Mouse (Mus musculus): ENCODE results near the gene Dcaf8. TPM values are rescaled to one million over a fixed set of nuclear protein-coding genes. Genes with fewer than 3 reads are reported as not detected.

The Dcaf8 gene
- polyA plus RNA-seq, 1 experiment, result 38.5 TPM

DNA sequence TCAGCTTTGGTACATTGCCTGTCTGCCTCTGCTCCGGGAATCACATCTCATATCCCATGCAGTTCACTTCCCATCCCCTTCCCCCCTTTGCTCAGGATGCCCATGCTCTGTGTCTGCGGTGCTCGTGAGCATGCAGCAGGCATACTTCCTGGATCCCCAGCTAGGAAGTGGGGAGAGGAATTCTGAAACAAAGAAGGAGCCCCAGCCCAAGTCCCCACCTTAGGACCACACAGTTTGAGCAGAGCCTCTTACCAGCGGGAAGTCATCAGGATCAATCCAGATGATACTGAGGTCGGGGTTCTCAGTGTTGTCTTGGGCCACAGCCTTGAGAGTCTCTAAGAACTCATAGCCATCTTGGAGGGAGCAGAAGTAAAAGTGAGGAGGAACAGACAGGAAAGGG lies 64.9 kb downstream of the Dcaf8 start:
- TF ChIP-seq POLR2A (IDR thresholded peaks at IDR 0.05; ENCODE audit: low read depth, low read length), result no peak
- no peak for TF ChIP-seq CTCF (IDR thresholded peaks at IDR 0.05; ENCODE audit: extremely low read depth, insufficient read depth, insufficient read length, insufficient replicate concordance)
- H3K36me3 ChIP-seq (ENCODE audit: control insufficient read depth, insufficient read depth, low read length), result no peaks in the 10 kb centered on the region
- H3K27me3 ChIP-seq (ENCODE audit: control insufficient read depth, insufficient read depth, low read length), result no peaks in the 10 kb centered on the region
- 78% methylated on average over 5 of the region's 5 CpGs for WGBS
- H3K27ac ChIP-seq (ENCODE audit: insufficient read depth, low read length), result no peak overlapping the region
- H3K4me3 ChIP-seq (ENCODE audit: extremely low read depth, insufficient read depth, insufficient read length), result no peak overlapping the region
- DNase-seq (ENCODE audit: low read depth in 1 of 2, low spot score in 2 of 2), result no peak
- H3K4me1 ChIP-seq (ENCODE audit: control insufficient read depth, insufficient read depth, insufficient read length), result peaks cover 3% of the 10 kb centered on the region; the same call in 1 of the 2 replicates

DNA sequence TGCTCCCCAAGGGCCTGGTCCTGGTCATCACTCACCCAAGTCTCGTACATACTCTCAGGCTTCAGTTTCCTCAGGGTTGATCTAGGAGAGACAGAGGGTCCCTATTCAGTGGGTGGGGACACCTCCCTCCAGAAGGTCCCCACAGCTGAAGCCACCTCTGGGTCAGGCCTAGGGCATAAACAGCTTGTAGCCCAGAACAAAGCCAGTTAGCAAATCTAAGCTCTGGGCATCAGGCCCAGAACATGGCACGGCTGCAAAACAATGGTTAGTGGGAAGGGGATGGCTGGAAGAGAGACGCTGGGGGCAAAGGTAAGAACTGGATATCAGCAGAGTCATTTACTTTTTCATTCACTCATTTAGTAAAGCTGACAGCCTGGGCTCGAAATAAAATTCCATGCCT lies 65.9 kb downstream of the Dcaf8 start:
- 84% methylated on average over 4 of the region's 4 CpGs for WGBS
- no peak for DNase-seq (ENCODE audit: low read depth in 1 of 2, low spot score in 2 of 2)
- Histone ChIP-seq H3K27me3 (ENCODE audit: control insufficient read depth, insufficient read depth, low read length) (no peaks in the 10 kb centered on the region), H3K4me1 (ENCODE audit: control insufficient read depth, insufficient read depth, insufficient read length) (peaks cover 3% of the 10 kb centered on the region; the same call in 1 of the 2 replicates), H3K27ac (ENCODE audit: insufficient read depth, low read length) (no peak overlapping the region), H3K36me3 (ENCODE audit: control insufficient read depth, insufficient read depth, low read length) (no peaks in the 10 kb centered on the region), H3K4me3 (ENCODE audit: extremely low read depth, insufficient read depth, insufficient read length) (no peak overlapping the region)
- no peak for TF ChIP-seq POLR2A (IDR thresholded peaks at IDR 0.05; ENCODE audit: low read depth, low read length)
- TF ChIP-seq CTCF (IDR thresholded peaks at IDR 0.05; ENCODE audit: extremely low read depth, insufficient read depth, insufficient read length, insufficient replicate concordance), result no peak

DNA sequence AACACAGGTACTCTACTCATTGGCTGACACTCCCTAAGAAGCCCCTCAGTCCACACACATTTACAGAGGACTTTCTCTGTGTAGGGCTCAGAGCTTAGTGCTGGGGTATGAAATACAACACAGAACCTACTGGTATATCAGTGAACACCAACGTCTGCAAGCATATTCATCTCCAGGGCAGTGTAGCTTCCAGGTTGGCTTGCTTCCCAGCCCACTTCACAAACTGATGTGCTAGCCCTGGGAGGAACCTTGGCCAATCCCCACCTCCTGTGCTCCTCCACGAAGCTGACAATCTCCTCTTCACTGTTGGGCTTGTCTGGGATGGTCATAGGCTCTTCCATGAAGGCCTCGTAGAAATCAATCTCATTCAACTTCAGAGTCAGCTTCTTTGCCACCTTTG lies 66.9 kb downstream of the Dcaf8 start:
- TF ChIP-seq CTCF (IDR thresholded peaks at IDR 0.05; ENCODE audit: extremely low read depth, insufficient read depth, insufficient read length, insufficient replicate concordance), result no peak
- no peak for TF ChIP-seq POLR2A (IDR thresholded peaks at IDR 0.05; ENCODE audit: low read depth, low read length)
- 34% methylated on average over 3 of the region's 3 CpGs for WGBS
- peaks cover 3% of the 10 kb centered on the region; the same call in 1 of the 2 replicates for H3K4me1 ChIP-seq (ENCODE audit: control insufficient read depth, insufficient read depth, insufficient read length)
- H3K27me3 ChIP-seq (ENCODE audit: control insufficient read depth, insufficient read depth, low read length), result no peaks in the 10 kb centered on the region
- no peaks in the 10 kb centered on the region for H3K36me3 ChIP-seq (ENCODE audit: control insufficient read depth, insufficient read depth, low read length)
- no peak overlapping the region for H3K27ac ChIP-seq (ENCODE audit: insufficient read depth, low read length)
- H3K4me3 ChIP-seq (ENCODE audit: extremely low read depth, insufficient read depth, insufficient read length), result no peak overlapping the region
- no peak for DNase-seq (ENCODE audit: low read depth in 1 of 2, low spot score in 2 of 2)

DNA sequence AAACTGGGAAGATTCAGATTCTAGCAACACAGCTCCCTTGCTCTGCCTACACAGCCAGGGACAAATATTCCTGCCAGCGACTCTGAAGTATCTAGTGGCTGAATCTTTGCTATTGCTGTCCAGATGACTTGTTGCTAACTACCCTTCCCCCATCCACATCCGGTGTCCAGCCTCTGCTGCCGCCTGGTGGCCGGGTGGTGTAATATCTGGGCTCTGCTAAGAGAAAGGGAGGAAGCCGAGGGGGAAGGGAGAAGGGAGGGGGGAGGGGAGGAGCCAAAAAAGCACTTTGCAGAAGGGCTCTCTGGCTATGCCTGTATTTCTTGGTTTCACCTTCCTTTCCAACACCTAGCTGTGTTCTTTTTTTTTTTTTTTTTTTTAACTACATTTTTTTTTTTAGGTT lies 69.3 kb downstream of the Dcaf8 start:
- H3K4me3 ChIP-seq (ENCODE audit: extremely low read depth, insufficient read depth, insufficient read length), result peak overlapping the region; percentile 25; the same call in 1 of the 2 replicates
- peak; percentile 97 for TF ChIP-seq CTCF (IDR thresholded peaks at IDR 0.05; ENCODE audit: extremely low read depth, insufficient read depth, insufficient read length, insufficient replicate concordance)
- no peak for TF ChIP-seq POLR2A (IDR thresholded peaks at IDR 0.05; ENCODE audit: low read depth, low read length)
- no peaks in the 10 kb centered on the region for H3K27me3 ChIP-seq (ENCODE audit: control insufficient read depth, insufficient read depth, low read length)
- H3K27ac ChIP-seq (ENCODE audit: insufficient read depth, low read length), result no peak overlapping the region
- no peaks in the 10 kb centered on the region for H3K36me3 ChIP-seq (ENCODE audit: control insufficient read depth, insufficient read depth, low read length)
- DNase-seq (ENCODE audit: low read depth in 1 of 2, low spot score in 2 of 2), result peak; percentile 82 to 89
- whole genome bisulfite sequencing, result 0% methylated on average over 5 of the region's 5 CpGs
- H3K4me1 ChIP-seq (ENCODE audit: control insufficient read depth, insufficient read depth, insufficient read length), result peaks cover 3% of the 10 kb centered on the region; the same call in 1 of the 2 replicates

DNA sequence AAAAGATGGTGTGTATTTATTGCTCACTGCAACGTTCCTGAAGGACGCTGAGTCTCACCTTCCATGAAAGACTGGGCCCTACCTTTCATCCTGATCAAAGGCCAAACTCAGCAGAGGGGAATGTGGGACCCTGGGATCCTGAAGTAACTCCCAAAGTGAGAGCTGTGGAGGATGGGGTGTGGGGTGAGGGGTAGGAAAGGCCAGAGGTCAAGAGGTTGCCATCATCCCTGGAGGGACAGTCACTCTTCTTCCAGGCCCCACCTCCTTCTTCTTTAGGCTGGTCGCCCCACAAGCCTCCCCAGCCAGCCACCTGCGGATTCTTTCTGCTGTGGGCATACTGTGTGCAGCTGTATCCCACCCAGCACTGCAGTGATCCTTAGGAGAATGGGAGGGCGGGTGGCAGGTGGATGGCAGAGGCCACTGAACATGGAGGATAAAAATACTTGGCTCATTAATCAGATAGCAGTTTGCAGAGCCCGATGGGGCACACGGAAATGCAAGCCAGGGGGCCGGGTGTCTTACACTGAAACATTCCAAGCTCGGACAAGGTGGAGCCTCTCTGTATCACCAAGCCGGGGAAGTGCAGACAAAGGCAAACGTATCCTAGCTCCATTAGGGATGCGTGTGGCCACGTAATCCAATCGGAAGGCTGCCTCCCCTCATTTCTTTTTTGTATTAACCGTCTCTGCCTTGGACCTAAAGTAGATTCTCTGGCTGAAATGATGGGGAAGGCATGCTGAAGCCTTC lies 70.5 kb downstream of the Dcaf8 start:
- Histone ChIP-seq H3K4me1 (ENCODE audit: control insufficient read depth, insufficient read depth, insufficient read length) (peaks cover 3% of the 10 kb centered on the region; the same call in 1 of the 2 replicates), H3K27me3 (ENCODE audit: control insufficient read depth, insufficient read depth, low read length) (no peaks in the 10 kb centered on the region), H3K36me3 (ENCODE audit: control insufficient read depth, insufficient read depth, low read length) (no peaks in the 10 kb centered on the region), H3K27ac (ENCODE audit: insufficient read depth, low read length) (no peak overlapping the region), H3K4me3 (ENCODE audit: extremely low read depth, insufficient read depth, insufficient read length) (no peak overlapping the region)
- 89% methylated on average over 15 of the region's 15 CpGs for WGBS
- DNase-seq (ENCODE audit: low read depth in 1 of 2, low spot score in 2 of 2), result no peak
- TF ChIP-seq POLR2A (IDR thresholded peaks at IDR 0.05; ENCODE audit: low read depth, low read length) (no peak), CTCF (IDR thresholded peaks at IDR 0.05; ENCODE audit: extremely low read depth, insufficient read depth, insufficient read length, insufficient replicate concordance) (no peak)

DNA sequence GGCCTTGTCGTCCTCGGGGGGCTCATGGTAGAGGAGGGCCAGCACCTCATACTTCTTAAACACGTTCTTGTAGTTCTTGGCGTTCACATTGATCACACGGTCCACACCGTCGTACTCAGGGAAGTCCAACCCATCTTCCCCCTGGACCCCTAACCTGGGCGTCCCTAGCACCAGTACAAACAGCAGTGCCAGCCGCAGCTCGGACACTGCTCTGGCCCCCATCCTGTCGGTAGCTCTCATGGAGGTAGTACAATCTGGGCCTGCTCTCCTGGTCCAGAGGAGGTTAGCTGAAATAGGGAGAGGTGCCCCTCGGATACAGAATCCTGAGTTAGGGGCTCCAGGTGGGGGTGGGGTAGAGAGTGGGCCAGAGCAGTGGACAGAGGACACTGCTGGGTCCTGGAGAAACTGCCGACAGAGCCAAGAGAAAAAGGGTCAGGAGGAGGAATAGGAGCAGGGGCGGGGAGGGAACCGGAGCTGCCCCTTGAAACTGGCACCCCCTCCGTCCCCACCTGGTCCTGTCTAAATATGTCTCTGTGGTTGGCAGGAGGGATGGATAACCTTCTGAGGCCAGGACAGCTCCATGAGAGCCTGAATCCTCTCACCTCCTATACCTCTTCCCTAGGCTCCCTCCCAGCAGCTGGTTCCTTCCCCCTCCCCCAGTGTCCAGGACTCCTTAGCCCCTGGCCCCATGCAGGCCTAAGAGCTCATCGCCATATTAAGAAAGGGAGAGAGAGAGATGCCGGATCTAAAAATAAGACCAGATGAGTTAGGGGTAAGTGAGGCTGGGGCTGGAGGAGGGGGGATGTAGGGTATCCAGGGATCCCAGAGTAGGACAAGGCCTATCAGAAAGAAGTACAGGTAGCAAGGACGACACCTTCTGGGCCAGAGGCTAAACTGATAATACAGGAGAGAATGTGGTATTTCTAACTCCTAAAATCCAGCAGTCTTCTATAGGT lies 71.8 kb downstream of the Dcaf8 start, which contains the start of gene Casq1:
Casq1 (minus strand) TSS at position 418 of the 956 bp plus-strand sequence.
- H3K4me3 ChIP-seq (ENCODE audit: extremely low read depth, insufficient read depth, insufficient read length), result no peak within 1 kb of the TSS
- H3K27ac ChIP-seq (ENCODE audit: insufficient read depth, low read length), result 0 out of 2 replicates have a peak within 1 kb of the TSS, but pooled peaks have one; percentile 48
- H3K27me3 ChIP-seq (ENCODE audit: control insufficient read depth, insufficient read depth, low read length), result no peaks in the 10 kb centered on the region
- H3K4me1 ChIP-seq (ENCODE audit: control insufficient read depth, insufficient read depth, insufficient read length), result peaks cover 3% of the 10 kb centered on the region; the same call in 1 of the 2 replicates
- H3K36me3 ChIP-seq (ENCODE audit: control insufficient read depth, insufficient read depth, low read length), result no peaks in the 10 kb centered on the region
- no peak for DNase-seq (ENCODE audit: low read depth in 1 of 2, low spot score in 2 of 2)
- TF ChIP-seq CTCF (IDR thresholded peaks at IDR 0.05; ENCODE audit: extremely low read depth, insufficient read depth, insufficient read length, insufficient replicate concordance) (no peak), POLR2A (IDR thresholded peaks at IDR 0.05; ENCODE audit: low read depth, low read length) (no peak)
- 93% methylated on average over 19 of the region's 19 CpGs for WGBS
